ENCODE assay signal across 22 mouse cellular contexts in genomic region chr4:100010916-100011315, GRCm38 (mm10).
DNase-seq lines count a peak whose midpoint lies in the region; TF ChIP-seq lines count a peak whose summit lies in the region.
"Had no signal": no experiment of that assay in that cellular context is flagged by ENCODE, and none has a peak within 500 bp of the region (broad histone marks: within the 10 kb centered on the region; RNA-seq: fewer than 3 reads in every experiment).

No protein-coding gene starts in this region.

- TF ChIP-seq CTCF in gastrocnemius, adult 2 months (IDR thresholded peaks at IDR 0.05): no peak
- no peak for TF ChIP-seq CTCF in left cerebral cortex, adult 2 months (IDR thresholded peaks at IDR 0.05)

- peak; percentile 43 for DNase-seq in gastrocnemius, adult 2 months
- no peak for DNase-seq in gastrocnemius, adult 8-10 months (ENCODE audit: low spot score in 2 of 2)
- DNase-seq in left cerebral cortex, postnatal 4 days: peak; percentile 52
- DNase-seq in left cerebral cortex, adult 2 months (ENCODE audit: extremely low spot score in 1 of 2, low spot score in 2 of 2): no peak
- DNase-seq in 3134 (ENCODE audit: extremely low read depth, insufficient read length, low spot score): peak; percentile 38
- peak; percentile 21 for DNase-seq in 416B (ENCODE audit: low read depth)
- DNase-seq in thymus, postnatal 36 days: no peak
- DNase-seq in kidney, postnatal 4 days: no peak
- DNase-seq: cerebellum, adult 11-12 months; layer of hippocampus, adult 9-11 months; liver; midbrain, embryonic 14.5 days; right cerebral cortex, postnatal 14 days had no signal

- no peak overlapping the region for H3K4me3 ChIP-seq in gastrocnemius, adult 2 months
- no peak overlapping the region for H3K4me3 ChIP-seq in left cerebral cortex, adult 2 months
- H3K4me3 ChIP-seq: embryonic facial prominence, embryonic 15.5 days; heart, adult 2 months; hindbrain, embryonic 15.5 days; limb, embryonic 10.5 days; liver, embryonic 15.5 days; lung, embryonic 15.5 days; neural tube, embryonic 12.5 days had no signal

- H3K27ac ChIP-seq in gastrocnemius, adult 2 months: no peak overlapping the region
- no peak overlapping the region for H3K27ac ChIP-seq in left cerebral cortex, adult 2 months
- H3K27ac ChIP-seq: embryonic facial prominence, embryonic 15.5 days; heart, adult 2 months; hindbrain, embryonic 15.5 days; limb, embryonic 10.5 days; liver, embryonic 15.5 days; lung, embryonic 15.5 days; macrophage; neural tube, embryonic 12.5 days; stomach, postnatal 0 days had no signal

- intact Hi-C loops in gastrocnemius, adult 2 months (cut with DNase I): no loop called here
- intact Hi-C loops in left cerebral cortex, postnatal 4 days (cut with DNase I): no loop called here
- intact Hi-C loops in left cerebral cortex, adult 2 months (cut with DNase I): no loop called here

Comparison
In these comparisons a context has a peak if more than half of its experiments do, and no peak if none do; other contexts are left out.
1. DNase-seq: peak in gastrocnemius, adult 2 months (single experiment), left cerebral cortex, postnatal 4 days (single experiment), 3134 (single experiment) and 416B (single experiment); none in gastrocnemius, adult 8-10 months (0 of 2), left cerebral cortex, adult 2 months (0 of 2), thymus, postnatal 36 days (0 of 2) and kidney, postnatal 4 days (0 of 2).